Mouse (Mus musculus): ENCODE measurements at regions not wholly inside any gene's neighbourhood (a gene's known extent, or its start where the extent isn't known, plus 50 kb on each side); places are given as distances from the start of the nearest gene placed in this dataset.

DNA sequence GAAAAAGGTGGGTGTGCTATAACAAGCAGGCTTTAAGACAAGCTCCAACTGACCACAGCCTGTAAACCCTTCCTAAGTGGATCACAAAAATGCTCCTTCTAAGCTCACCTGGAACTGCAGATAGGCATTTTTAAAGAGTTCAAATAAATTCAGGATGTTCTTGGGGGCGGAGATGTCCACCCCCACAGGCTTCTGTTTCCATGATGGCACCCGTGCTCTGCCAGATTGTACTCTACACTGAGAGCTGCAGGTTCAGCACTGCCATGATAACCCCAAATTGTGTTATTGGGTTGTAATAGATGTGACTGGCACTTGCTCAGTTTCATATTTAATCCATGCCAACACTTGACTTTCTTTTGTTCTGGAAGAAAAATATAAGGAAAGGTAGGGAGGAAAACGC is 158.8 kb downstream of the Fam84b start:
- Histone ChIP-seq H3K4me1 (ENCODE audit: control insufficient read depth, insufficient read depth, low read length) (no peaks in the 10 kb centered on the region), H3K36me3 (ENCODE audit: control insufficient read depth, insufficient read depth, low read length, poor library complexity, severe bottlenecking) (no peaks in the 10 kb centered on the region), H3K4me3 (ENCODE audit: low read depth, low read length) (no peak overlapping the region), H3K27me3 (ENCODE audit: control insufficient read depth, insufficient read depth, low read length, poor library complexity, severe bottlenecking) (no peaks in the 10 kb centered on the region; the same call in 1 of the 2 replicates), H3K9me3 (replicated peaks; ENCODE audit: control insufficient read depth, insufficient read depth, low read length, poor library complexity, severe bottlenecking) (no peaks in the 10 kb centered on the region), H3K27ac (ENCODE audit: insufficient read depth, low read length) (no peak overlapping the region), H3K9ac (ENCODE audit: low read depth, poor library complexity, severe bottlenecking) (no peak overlapping the region)
- TF ChIP-seq POLR2A (IDR thresholded peaks at IDR 0.05; ENCODE audit: insufficient read depth, low read length) (no peak), EP300 (IDR thresholded peaks at IDR 0.05; ENCODE audit: insufficient read depth, low read depth, low read length) (no peak), CTCF (IDR thresholded peaks at IDR 0.05; ENCODE audit: low read depth, low read length) (no peak)

GRCm38 (mm10) chr15:60693751-60694500 is 159.7 kb downstream of the Fam84b start:
- Histone ChIP-seq H3K27ac (ENCODE audit: insufficient read depth, low read length) (no peak overlapping the region), H3K36me3 (ENCODE audit: control insufficient read depth, insufficient read depth, low read length, poor library complexity, severe bottlenecking) (no peaks in the 10 kb centered on the region), H3K9me3 (replicated peaks; ENCODE audit: control insufficient read depth, insufficient read depth, low read length, poor library complexity, severe bottlenecking) (no peaks in the 10 kb centered on the region), H3K4me1 (ENCODE audit: control insufficient read depth, insufficient read depth, low read length) (no peaks in the 10 kb centered on the region), H3K27me3 (ENCODE audit: control insufficient read depth, insufficient read depth, low read length, poor library complexity, severe bottlenecking) (no peaks in the 10 kb centered on the region; the same call in 1 of the 2 replicates), H3K4me3 (ENCODE audit: low read depth, low read length) (no peak overlapping the region), H3K9ac (ENCODE audit: low read depth, poor library complexity, severe bottlenecking) (no peak overlapping the region)
- TF ChIP-seq EP300 (IDR thresholded peaks at IDR 0.05; ENCODE audit: insufficient read depth, low read depth, low read length), result no peak
- peak; percentile 8 for TF ChIP-seq CTCF (IDR thresholded peaks at IDR 0.05; ENCODE audit: low read depth, low read length)
- TF ChIP-seq POLR2A (IDR thresholded peaks at IDR 0.05; ENCODE audit: insufficient read depth, low read length), result no peak

DNA sequence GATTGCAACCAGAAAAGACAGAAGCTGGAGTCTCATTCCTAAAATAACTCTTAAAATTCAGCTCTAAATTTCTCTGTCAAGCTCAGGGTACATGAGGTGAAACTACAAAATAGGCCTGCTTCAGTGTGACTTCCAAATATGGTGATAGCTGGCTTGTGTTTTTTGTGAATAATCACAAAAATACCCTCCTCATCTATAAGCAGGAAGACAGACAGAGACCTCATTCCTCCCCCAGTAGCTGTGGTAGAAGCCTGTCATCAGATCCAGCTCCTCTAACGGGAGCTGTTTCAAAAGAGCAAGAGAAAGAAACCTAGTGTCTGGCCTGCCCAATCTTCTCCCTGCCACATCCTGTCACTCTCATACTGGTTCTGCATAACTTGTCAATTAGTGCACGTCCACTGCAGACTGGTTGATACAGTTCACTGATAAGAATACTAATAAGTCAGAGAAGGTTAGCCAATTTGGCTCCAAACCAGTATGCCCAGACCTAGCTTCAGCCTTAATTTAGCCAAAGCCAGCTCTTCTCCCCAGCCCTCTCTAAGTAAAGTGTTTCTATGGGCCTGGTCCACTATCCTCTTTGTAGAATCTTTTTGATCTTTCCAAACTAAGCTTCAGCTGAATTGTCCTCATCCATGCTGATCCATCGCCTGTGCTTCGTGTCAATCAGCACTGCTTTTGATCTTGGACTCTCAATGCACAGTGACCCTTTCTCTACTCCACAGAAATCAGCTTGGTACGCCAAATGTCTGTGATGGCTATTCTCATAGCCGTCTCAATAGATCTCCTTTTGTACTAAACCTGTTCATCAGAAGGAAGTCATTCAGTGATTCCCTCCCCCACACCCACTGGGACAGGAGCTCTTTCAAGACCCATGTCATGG is 160.6 kb downstream of the Fam84b start:
- H3K36me3 ChIP-seq (ENCODE audit: control insufficient read depth, insufficient read depth, low read length, poor library complexity, severe bottlenecking), result no peaks in the 10 kb centered on the region
- H3K4me1 ChIP-seq (ENCODE audit: control insufficient read depth, insufficient read depth, low read length), result no peaks in the 10 kb centered on the region
- H3K27ac ChIP-seq (ENCODE audit: insufficient read depth, low read length), result no peak overlapping the region
- TF ChIP-seq POLR2A (IDR thresholded peaks at IDR 0.05; ENCODE audit: insufficient read depth, low read length), result no peak
- no peak for TF ChIP-seq EP300 (IDR thresholded peaks at IDR 0.05; ENCODE audit: insufficient read depth, low read depth, low read length)
- H3K9ac ChIP-seq (ENCODE audit: low read depth, poor library complexity, severe bottlenecking), result no peak overlapping the region
- no peaks in the 10 kb centered on the region for H3K9me3 ChIP-seq (replicated peaks; ENCODE audit: control insufficient read depth, insufficient read depth, low read length, poor library complexity, severe bottlenecking)
- H3K4me3 ChIP-seq (ENCODE audit: low read depth, low read length), result no peak overlapping the region
- no peaks in the 10 kb centered on the region; the same call in 1 of the 2 replicates for H3K27me3 ChIP-seq (ENCODE audit: control insufficient read depth, insufficient read depth, low read length, poor library complexity, severe bottlenecking)

- H3K27me3 ChIP-seq (ENCODE audit: control insufficient read depth, insufficient read depth, low read length, poor library complexity, severe bottlenecking), result no peaks in the 10 kb centered on the region; the same call in 1 of the 2 replicates
- no peaks in the 10 kb centered on the region for H3K4me1 ChIP-seq (ENCODE audit: control insufficient read depth, insufficient read depth, low read length)
- H3K27ac ChIP-seq (ENCODE audit: insufficient read depth, low read length), result no peak overlapping the region
- no peak overlapping the region for H3K4me3 ChIP-seq (ENCODE audit: low read depth, low read length)
- no peak overlapping the region for H3K9ac ChIP-seq (ENCODE audit: low read depth, poor library complexity, severe bottlenecking)
- TF ChIP-seq EP300 (IDR thresholded peaks at IDR 0.05; ENCODE audit: insufficient read depth, low read depth, low read length) (no peak), CTCF (IDR thresholded peaks at IDR 0.05; ENCODE audit: low read depth, low read length) (no peak), POLR2A (IDR thresholded peaks at IDR 0.05; ENCODE audit: insufficient read depth, low read length) (no peak)
- no peaks in the 10 kb centered on the region for H3K36me3 ChIP-seq (ENCODE audit: control insufficient read depth, insufficient read depth, low read length, poor library complexity, severe bottlenecking)
- no peaks in the 10 kb centered on the region for H3K9me3 ChIP-seq (replicated peaks; ENCODE audit: control insufficient read depth, insufficient read depth, low read length, poor library complexity, severe bottlenecking)
These were observed 161.4 kb downstream of the Fam84b start for GRCm38 (mm10) chr15:60692149-60692548.

DNA sequence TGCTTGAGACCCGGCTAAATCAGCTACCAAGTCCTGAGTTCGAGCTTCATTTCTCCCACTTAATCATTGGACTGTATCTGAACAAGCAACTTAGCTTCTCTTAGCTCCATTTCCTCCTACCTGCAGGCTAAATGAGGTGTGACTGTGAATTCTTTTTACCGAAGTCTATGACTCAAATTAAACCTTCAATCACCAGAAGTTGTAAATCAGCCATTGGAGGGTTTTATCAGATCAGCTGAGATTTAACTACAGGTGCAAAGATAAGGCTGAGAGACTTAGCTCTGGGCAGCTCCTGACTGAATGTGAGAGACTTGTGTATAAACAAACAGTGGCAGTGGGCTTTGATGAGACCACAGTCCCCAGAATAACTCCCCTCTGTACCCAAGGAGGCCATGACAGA is 176.2 kb downstream of the Fam84b start:
- H3K27ac ChIP-seq (ENCODE audit: insufficient read depth, low read length), result no peak overlapping the region
- H3K27me3 ChIP-seq (ENCODE audit: control insufficient read depth, insufficient read depth, low read length, poor library complexity, severe bottlenecking), result no peaks in the 10 kb centered on the region
- no peaks in the 10 kb centered on the region for H3K4me1 ChIP-seq (ENCODE audit: control insufficient read depth, insufficient read depth, low read length)
- no peak overlapping the region for H3K4me3 ChIP-seq (ENCODE audit: low read depth, low read length)
- no peaks in the 10 kb centered on the region for H3K36me3 ChIP-seq (ENCODE audit: control insufficient read depth, insufficient read depth, low read length, poor library complexity, severe bottlenecking)
- H3K9me3 ChIP-seq (replicated peaks; ENCODE audit: control insufficient read depth, insufficient read depth, low read length, poor library complexity, severe bottlenecking), result no peaks in the 10 kb centered on the region
- H3K9ac ChIP-seq (ENCODE audit: low read depth, poor library complexity, severe bottlenecking), result no peak overlapping the region
- TF ChIP-seq CTCF (IDR thresholded peaks at IDR 0.05; ENCODE audit: low read depth, low read length) (no peak), EP300 (IDR thresholded peaks at IDR 0.05; ENCODE audit: insufficient read depth, low read depth, low read length) (no peak), POLR2A (IDR thresholded peaks at IDR 0.05; ENCODE audit: insufficient read depth, low read length) (no peak)

Measured in ES-Bruce4 (cell line).